Mouse (Mus musculus) CH12.LX (cell line): ENCODE data around the gene Gm10959.

Experiments used
- CTCF ChIP-seq, 2 experiments: IDR thresholded peaks in 1 of 2; conservative IDR thresholded peaks in 1 of 2; 2 replicates each; pipeline ENCODE4 v1.5.1; 2011 to 2012; ENCODE audit warnings: low read depth in 2 of 2, low read length in 2 of 2, improper control_type of control experiment in 1 of 2, inconsistent platforms in 1 of 2, mild to moderate bottlenecking in 1 of 2, moderate library complexity in 1 of 2
- EP300 ChIP-seq: IDR thresholded peaks from 2 replicates; pipeline ENCODE4 v1.6.1; 2011; ENCODE audit warnings: low read length, improper control_type of control experiment
- HCFC1 ChIP-seq: IDR thresholded peaks from 2 replicates; pipeline ENCODE4 v1.6.1; 2012; ENCODE audit warnings: low read depth, mild to moderate bottlenecking, inconsistent platforms, low read length, improper control_type of control experiment
- PAX5 ChIP-seq: IDR thresholded peaks from 2 replicates; pipeline ENCODE4 v1.6.1; 2012; ENCODE audit warnings: low read length, inconsistent platforms, mixed read lengths
- POLR2A ChIP-seq: IDR thresholded peaks from 2 replicates; pipeline ENCODE4 v1.6.1; 2011; ENCODE audit warnings: low read depth, mild to moderate bottlenecking, improper control_type of control experiment, low read length
- TBP ChIP-seq: conservative IDR thresholded peaks from 2 replicates; pipeline ENCODE4 v1.6.1; 2011; ENCODE audit warnings: low read depth, low read length, improper control_type of control experiment
- USF1 ChIP-seq: IDR thresholded peaks from 2 replicates; pipeline ENCODE4 v1.6.1; 2014; ENCODE audit warnings: low read depth, mild to moderate bottlenecking, inconsistent platforms, low read length, improper control_type of control experiment
- ZNF384 ChIP-seq: IDR thresholded peaks from 2 replicates; pipeline ENCODE4 v1.6.1; 2012; ENCODE audit warnings: low read depth, low read length, improper control_type of control experiment, inconsistent platforms

- no peak for TF ChIP-seq USF1
- TF ChIP-seq CTCF (conservative IDR thresholded peaks at IDR 0.05 in 1 of 2, IDR thresholded peaks at IDR 0.05 in 1 of 2; ENCODE audit: low read depth in 2 of 2, low read length in 2 of 2), result peak in 1 of 2 experiments; percentile 87; a peak in 3 of 4 replicates
- no peak for TF ChIP-seq HCFC1
- no peak for TF ChIP-seq TBP
- TF ChIP-seq EP300, result no peak
- no peak for TF ChIP-seq POLR2A
- no peak for TF ChIP-seq PAX5
- no peak for TF ChIP-seq ZNF384
Observed at GRCm38 (mm10) chr3:122939215-122939614, 20.1 kb upstream of the Gm10959 start.
